Mouse (Mus musculus) stomach, postnatal 0 days (tissue): ENCODE measurements at regions not wholly inside any gene's neighbourhood (a gene's known extent, or its start where the extent isn't known, plus 50 kb on each side); places are given as distances from the start of the nearest gene placed in this dataset.

Experiments used
- CTCF ChIP-seq: IDR thresholded peaks from 2 replicates; pipeline ENCODE4 v1.5.1; 2016; ENCODE audit warnings: antibody characterized with exemption, low read depth, mild to moderate bottlenecking, moderate library complexity
- EP300 ChIP-seq: optimal IDR thresholded peaks from 2 replicates; pipeline ENCODE3; 2016; ENCODE audit warnings: antibody characterized with exemption

DNA sequence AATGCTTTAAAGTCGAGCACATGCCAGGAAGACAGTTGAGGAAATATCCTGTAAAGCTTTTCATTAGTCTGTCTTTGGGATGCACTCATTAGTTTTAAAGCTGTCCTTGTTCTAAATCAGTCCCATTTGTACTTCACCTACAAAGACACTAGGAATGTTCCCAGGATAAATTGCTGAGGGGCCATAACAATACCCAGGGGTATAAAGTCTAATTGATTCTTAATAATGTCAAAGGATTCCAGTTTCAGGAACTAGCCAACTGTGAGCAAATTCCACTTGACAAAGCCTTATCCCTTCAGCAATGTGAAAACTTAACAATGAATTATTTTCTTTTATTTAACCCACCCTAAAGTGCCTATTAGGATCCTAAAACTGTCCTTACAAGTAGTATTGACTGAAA is 267.7 kb upstream of the 1700008P02Rik start:
- no peak for TF ChIP-seq CTCF
- TF ChIP-seq EP300, result no peak
